Mouse (Mus musculus) lung, adult 2 months (tissue): ENCODE results near the gene Csnk1d. TPM values are rescaled to one million over a fixed set of nuclear protein-coding genes. Genes with fewer than 3 reads are reported as not detected.
A peak's percentile ranks its signal among the peaks of the same experiment; 100 is the strongest.

ENCODE experiments used
- DNase-seq: peaks from one replicate; pipeline ENCODE4 v3.0.0; 2022
- H3K4me1 ChIP-seq: fragments of 200-500 bp; 2 replicates; pipeline ENCODE4 v1.6.1; 2011; ENCODE audit warnings: low read length; ENCODE audit not compliant: control insufficient read depth, insufficient read depth
- H3K4me3 ChIP-seq: fragments of 200-500 bp; replicated peaks from 2 replicates; pipeline ENCODE3; 2011; ENCODE audit warnings: low read depth, mild to moderate bottlenecking, control low read depth, low read length; ENCODE audit errors: extremely low read depth
- CTCF ChIP-seq: fragments of 200-500 bp; IDR thresholded peaks from 2 replicates; pipeline ENCODE4 v1.5.1; 2011; ENCODE audit warnings: mild to moderate bottlenecking, low read length, control low read depth; ENCODE audit not compliant: insufficient read depth
- POLR2A ChIP-seq: fragments of 200-500 bp; IDR thresholded peaks from 2 replicates; pipeline ENCODE4 v1.6.1; 2011; ENCODE audit warnings: low read depth, mild to moderate bottlenecking, control low read depth, low read length, borderline replicate concordance; ENCODE audit errors: extremely low read depth
- WGBS: fragments of 180-500 bp; shearing (Covaris S2); methylation state at CpG from one replicate; pipeline ENCODE4 v1.1.7; 2018; 5-methylcytosine and 5-hydroxymethylcytosine counted together
- polyA plus RNA-seq: library from polyadenylated mRNA; depleted of rRNA; stranded (reverse); fragments of >200 nt; gene quantifications from 2 replicates; pipeline ENCODE4 v1.2.3, GENCODE M21; 2012

The Csnk1d gene
- polyA plus RNA-seq, 1 experiment = 75.3 TPM

- WGBS = 6% methylated on average over 75 of the region's 75 CpGs
- Histone ChIP-seq H3K4me3 (peak overlapping the region; percentile 25), H3K4me1 (peaks cover 9% of the 10 kb centered on the region; the same call in 1 of the 2 replicates)
- DNase-seq = no peak
- TF ChIP-seq POLR2A (no peak), CTCF (no peak)
These were observed 42.0 kb downstream of the Csnk1d start for GRCm38 (mm10) chr11:120948861-120949851.

- 0 out of 2 replicates have a peak, but pooled peaks have one; percentile 23 for TF ChIP-seq POLR2A
- no peak for TF ChIP-seq CTCF
- no peak for DNase-seq
- peaks cover 9% of the 10 kb centered on the region; the same call in 1 of the 2 replicates for H3K4me1 ChIP-seq
- WGBS = 19% methylated on average over 12 of the region's 12 CpGs
- H3K4me3 ChIP-seq = peak within 1 kb of the TSS; percentile 25
These were observed 42.8 kb downstream of the Csnk1d start, which contains the start of gene Slc16a3 for GRCm38 (mm10) chr11:120948328-120948727. Slc16a3 (plus strand) TSS chr11:120948480.

- no peak for DNase-seq
- TF ChIP-seq CTCF (no peak), POLR2A (no peak)
- 77% methylated on average over 5 of the region's 5 CpGs for WGBS
- peaks cover 5% of the 10 kb centered on the region; the same call in 1 of the 2 replicates for H3K4me1 ChIP-seq
- no peak overlapping the region for H3K4me3 ChIP-seq
These were observed 45.2 kb downstream of the Csnk1d start for GRCm38 (mm10) chr11:120945926-120946325.

- no peak for DNase-seq
- H3K4me3 ChIP-seq = no peak overlapping the region
- TF ChIP-seq POLR2A = no peak
- no peak for TF ChIP-seq CTCF
- WGBS = 72% methylated on average over 7 of the region's 7 CpGs
- peaks cover 3% of the 10 kb centered on the region; the same call in 1 of the 2 replicates for H3K4me1 ChIP-seq
These were observed 45.9 kb downstream of the Csnk1d start for GRCm38 (mm10) chr11:120945266-120945665.

GRCm38 (mm10) chr11:120940959-120941358 lies 50.2 kb downstream of the Csnk1d start:
- TF ChIP-seq POLR2A = no peak
- TF ChIP-seq CTCF = no peak
- H3K4me1 ChIP-seq = no peaks in the 10 kb centered on the region
- DNase-seq = no peak
- H3K4me3 ChIP-seq = no peak overlapping the region
- WGBS = 73% methylated on average over 6 of the region's 6 CpGs

- Histone ChIP-seq H3K4me3 (no peak overlapping the region), H3K4me1 (no peaks in the 10 kb centered on the region)
- TF ChIP-seq CTCF (no peak), POLR2A (no peak)
- WGBS = 37% methylated on average over 6 of the region's 6 CpGs
- no peak for DNase-seq
These were observed 51.3 kb downstream of the Csnk1d start for GRCm38 (mm10) chr11:120939712-120940341.

- Histone ChIP-seq H3K4me3 (no peak overlapping the region), H3K4me1 (no peaks in the 10 kb centered on the region)
- 21% methylated on average over 4 of the region's 4 CpGs for whole genome bisulfite sequencing
- TF ChIP-seq POLR2A = no peak
- no peak for TF ChIP-seq CTCF
- DNase-seq = no peak
These were observed 52.3 kb downstream of the Csnk1d start for GRCm38 (mm10) chr11:120938795-120939194.

- no peak for DNase-seq
- TF ChIP-seq POLR2A (no peak), CTCF (no peak)
- Histone ChIP-seq H3K4me3 (no peak overlapping the region), H3K4me1 (peaks cover 2% of the 10 kb centered on the region)
- WGBS = 91% methylated on average over 1 of the region's 1 CpGs
These were observed 53.2 kb downstream of the Csnk1d start for GRCm38 (mm10) chr11:120937976-120938375.

GRCm38 (mm10) chr11:120932564-120933398 lies 58.3 kb downstream of the Csnk1d start, which contains the start of gene Ccdc57:
Ccdc57 (minus strand) TSS chr11:120932872.
- peak; percentile 86 for DNase-seq
- Histone ChIP-seq H3K4me1 (peaks cover 4% of the 10 kb centered on the region), H3K4me3 (peak within 1 kb of the TSS; percentile 98)
- 10% methylated on average over 44 of the region's 44 CpGs for WGBS
- TF ChIP-seq CTCF (no peak), POLR2A (peak; percentile 8; the same call in 1 of the 2 replicates)
